In genomic region chr13:54249007-54249406, GRCm38 (mm10) we compare ENCODE assay signal across 7 mouse cellular contexts. TPM values are rescaled to one million over a fixed set of nuclear protein-coding genes. Genes with fewer than 3 reads are reported as not detected.
A peak's percentile ranks its signal among the peaks of the same experiment; 100 is the strongest.
DNase-seq lines count a peak whose midpoint lies in the region; TF ChIP-seq lines count a peak whose summit lies in the region.

No protein-coding gene starts in this region.

- intact Hi-C loops in gastrocnemius, postnatal 14 days (cut with DNase I; ENCODE audit: low total_unique reads): loop anchor here (2.0 kb wide), 1 partner anchor 122 kb away; the partner anchor contains the start of gene Cplx2

- H3K4me3 ChIP-seq in kidney, adult 2 months (ENCODE audit: insufficient read depth, low read depth, low read length): no peak overlapping the region

- H3K36me3 ChIP-seq in kidney, adult 2 months (ENCODE audit: control insufficient read depth, insufficient read depth, low read length): no peaks in the 10 kb centered on the region

- no peak for TF ChIP-seq POLR2A in kidney, adult 2 months (IDR thresholded peaks at IDR 0.05; ENCODE audit: low read depth, low read length)

- no peaks in the 10 kb centered on the region for H3K27me3 ChIP-seq in kidney, adult 2 months (replicated peaks; ENCODE audit: control insufficient read depth, insufficient read depth, low read length)

- peak; percentile 11 for DNase-seq in ovary, postnatal 14 days (ENCODE audit: low spot score)
- DNase-seq in ovary, postnatal 10 days (ENCODE audit: low spot score): no peak
- DNase-seq in gastrocnemius, postnatal 14 days: peak; percentile 57
- DNase-seq in kidney, adult 2 months: peak; percentile 76
- peak; percentile 51 for DNase-seq in mesoderm, embryonic 11.5 days (ENCODE audit: low read depth, low spot score)
- no peak for DNase-seq in layer of hippocampus, adult 9-10 months (ENCODE audit: low spot score)
- no peak for DNase-seq in cerebellum, adult 11-12 months

- WGBS in kidney, adult 2 months: 8% methylated on average over 4 of the region's 4 CpGs

- peak overlapping the region; percentile 32; the same call in 1 of the 2 replicates for H3K27ac ChIP-seq in kidney, adult 2 months (ENCODE audit: insufficient read depth, low read depth, low read length)

- H3K4me1 ChIP-seq in kidney, adult 2 months (ENCODE audit: control insufficient read depth, insufficient read depth, low read length): peaks cover 5% of the 10 kb centered on the region; the same call in 1 of the 2 replicates

- no peak for TF ChIP-seq CTCF in kidney, adult 2 months (conservative IDR thresholded peaks at IDR 0.05; ENCODE audit: insufficient read depth, insufficient read length, low read depth, low read length)

RNA-seq across cellular contexts. Expression of gene Hrh2, which starts 57.1 kb away (rescaled TPM):
- not detected for total RNA-seq in gastrocnemius, postnatal 14 days (2021)
- 0.50 and 0.53 TPM in 2 replicates for polyA plus RNA-seq in kidney, adult 2 months (2012; rRNA removed)

Comparison
In these comparisons a context has a peak if more than half of its experiments do, and no peak if none do; other contexts are left out.
1. DNase-seq: peak in ovary, postnatal 14 days (single experiment), gastrocnemius, postnatal 14 days (single experiment), kidney, adult 2 months (single experiment) and mesoderm, embryonic 11.5 days (single experiment); none in ovary, postnatal 10 days (single experiment), layer of hippocampus, adult 9-10 months (single experiment) and cerebellum, adult 11-12 months (single experiment).